Mouse (Mus musculus) erythroblast, embryonic 14.5 days (primary cell): Measurements from ENCODE around the gene C130074G19Rik.

Source experiments
- GATA1 ChIP-seq: IDR thresholded peaks from 2 replicates; pipeline ENCODE4 v1.6.1; 2012; ENCODE audit warnings: low read length, inconsistent platforms, mixed read lengths
- TAL1 ChIP-seq: IDR thresholded peaks from 3 replicates; pipeline ENCODE4 v1.6.1; 2012; ENCODE audit warnings: low read length, inconsistent platforms, mixed read lengths

- TF ChIP-seq GATA1 = no peak
- TF ChIP-seq TAL1 = no peak
Measured at GRCm38 (mm10) chr1:184922824-184923223, 39.8 kb upstream of the C130074G19Rik start.
